Mouse (Mus musculus) ES-Bruce4 (cell line): ENCODE data around the gene Cox16. TPM values are rescaled to one million over a fixed set of nuclear protein-coding genes. Genes with fewer than 3 reads are reported as not detected.

Experiments used
- H3K27ac ChIP-seq: 2 replicates; pipeline ENCODE4 v1.5.1; 2012; ENCODE audit warnings: low read length, inconsistent platforms; ENCODE audit not compliant: insufficient read depth
- H3K27me3 ChIP-seq: 2 replicates; pipeline ENCODE4 v1.6.1; 2012; ENCODE audit warnings: mild to moderate bottlenecking, low read length, inconsistent platforms; ENCODE audit not compliant: control insufficient read depth, poor library complexity, insufficient read depth, severe bottlenecking
- H3K36me3 ChIP-seq: 2 replicates; pipeline ENCODE4 v1.6.1; 2012; ENCODE audit warnings: inconsistent platforms, mild to moderate bottlenecking, low read length, moderate library complexity; ENCODE audit not compliant: control insufficient read depth, poor library complexity, insufficient read depth, severe bottlenecking
- H3K4me1 ChIP-seq: one replicate; pipeline ENCODE4 v1.8.1; 2011; ENCODE audit warnings: low read length; ENCODE audit not compliant: control insufficient read depth, insufficient read depth
- H3K4me3 ChIP-seq: 2 replicates; pipeline ENCODE4 v1.5.1; 2011; ENCODE audit warnings: low read depth, mild to moderate bottlenecking, low read length
- H3K9ac ChIP-seq: 2 replicates; pipeline ENCODE4 v1.6.1; 2012; ENCODE audit warnings: low read depth, mild to moderate bottlenecking, inconsistent platforms; ENCODE audit not compliant: poor library complexity, severe bottlenecking
- H3K9me3 ChIP-seq: replicated peaks from 2 replicates; pipeline ENCODE4 v1.6.1; 2012; ENCODE audit warnings: mild to moderate bottlenecking, low read length, inconsistent platforms; ENCODE audit not compliant: control insufficient read depth, poor library complexity, insufficient read depth, severe bottlenecking
- CTCF ChIP-seq: IDR thresholded peaks from one replicate; pipeline ENCODE4 v1.8.1; 2011; ENCODE audit warnings: low read depth, low read length
- EP300 ChIP-seq: IDR thresholded peaks from 2 replicates; pipeline ENCODE4 v1.6.1; 2011; ENCODE audit warnings: low read depth, low read length; ENCODE audit not compliant: insufficient read depth
- POLR2A ChIP-seq: IDR thresholded peaks from one replicate; pipeline ENCODE4 v1.8.1; 2011; ENCODE audit warnings: low read length; ENCODE audit not compliant: insufficient read depth
- polyA plus RNA-seq: library from polyadenylated mRNA; stranded (reverse); fragments of >200 nt; gene quantifications from 2 replicates; pipeline ENCODE4 v1.2.4, GENCODE M21; 2011; ENCODE audit warnings: low read depth; ENCODE audit not compliant: missing spikeins, insufficient read depth, insufficient read length

Gene Cox16
- polyA plus RNA-seq, 1 experiment, result 49.6 TPM

DNA sequence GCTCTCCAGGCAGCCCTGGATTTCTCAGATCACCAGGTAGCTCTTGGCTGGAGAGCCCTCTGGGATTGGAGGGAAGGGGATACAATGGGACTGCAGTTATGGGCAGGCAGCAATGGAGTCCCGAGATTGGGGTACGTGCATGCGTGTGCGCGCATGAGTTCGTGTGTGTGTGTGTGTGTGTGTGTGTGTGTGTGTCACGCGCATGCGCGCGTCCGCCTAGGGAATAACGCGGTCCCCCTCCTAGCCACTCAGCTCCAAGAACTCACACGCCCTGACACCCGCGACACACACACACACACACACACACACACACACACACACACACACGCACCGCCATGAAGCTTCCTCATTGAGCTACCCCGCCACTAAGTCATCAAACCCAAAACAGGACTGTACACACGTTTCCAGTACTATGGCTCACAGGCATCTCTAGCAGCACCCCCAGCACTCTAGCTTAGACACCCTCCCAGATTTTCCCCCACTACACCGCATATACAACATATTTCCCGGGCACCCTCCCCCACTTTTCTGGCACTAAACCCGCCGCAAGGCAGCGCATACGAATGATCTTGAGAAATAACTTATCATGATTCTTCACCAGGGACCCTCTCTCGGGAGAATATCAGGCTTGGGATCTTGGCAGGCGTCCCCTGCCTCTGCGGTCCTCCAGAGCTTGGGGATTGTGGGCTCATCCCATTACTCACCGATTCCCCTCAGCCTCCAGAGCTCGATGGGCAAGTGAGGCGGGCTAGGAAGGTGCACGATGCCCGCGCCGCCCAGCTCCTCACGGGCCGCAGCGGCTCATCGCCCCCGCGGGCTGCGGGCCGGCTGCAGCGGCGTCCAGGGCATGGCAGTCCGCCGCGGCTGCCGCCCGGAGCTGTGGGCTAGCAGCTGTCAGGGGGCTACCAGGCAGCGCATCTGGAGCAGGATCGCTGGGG is 152.7 kb downstream of the Cox16 start:
- peak overlapping the region; percentile 62 for H3K4me3 ChIP-seq
- TF ChIP-seq CTCF (no peak), EP300 (no peak), POLR2A (no peak)
- no peaks in the 10 kb centered on the region for H3K9me3 ChIP-seq
- no peaks in the 10 kb centered on the region for H3K4me1 ChIP-seq
- H3K27ac ChIP-seq, result no peak overlapping the region
- peak overlapping the region; percentile 36 for H3K9ac ChIP-seq
- no peaks in the 10 kb centered on the region for H3K36me3 ChIP-seq
- H3K27me3 ChIP-seq, result peaks cover 3% of the 10 kb centered on the region

DNA sequence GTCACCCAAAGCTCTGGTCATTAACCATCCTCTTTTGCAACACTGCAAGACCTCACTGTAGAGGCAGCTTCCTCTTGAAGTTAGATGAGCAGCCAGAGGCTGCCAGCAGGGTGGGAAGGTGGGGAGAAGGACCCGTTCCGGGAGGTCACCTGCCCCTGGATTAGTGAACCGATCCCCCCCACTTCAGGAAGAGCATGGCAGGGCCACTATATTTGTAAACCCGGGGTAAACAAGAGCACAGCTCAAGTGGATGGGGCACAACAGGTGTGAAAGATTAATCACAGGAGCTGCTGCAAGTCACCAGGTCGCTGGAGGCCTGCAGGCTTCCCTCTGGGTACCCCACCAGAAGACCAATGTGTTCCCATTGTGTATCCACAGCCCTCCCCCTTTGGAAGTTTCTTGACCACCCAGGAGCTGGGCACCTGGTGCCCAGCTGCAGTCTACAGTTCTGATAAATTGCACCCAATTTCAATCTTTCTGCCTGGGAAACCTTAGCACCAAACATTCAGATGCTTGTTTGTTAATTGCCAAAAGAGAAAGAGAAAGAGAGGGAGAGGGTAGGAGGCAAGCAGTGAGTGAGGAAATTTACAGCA is 153.8 kb downstream of the Cox16 start:
- TF ChIP-seq EP300 (no peak), POLR2A (no peak), CTCF (no peak)
- Histone ChIP-seq H3K9ac (no peak overlapping the region), H3K27me3 (peaks cover 3% of the 10 kb centered on the region), H3K4me3 (no peak overlapping the region), H3K9me3 (no peaks in the 10 kb centered on the region), H3K27ac (no peak overlapping the region), H3K4me1 (no peaks in the 10 kb centered on the region), H3K36me3 (no peaks in the 10 kb centered on the region)

DNA sequence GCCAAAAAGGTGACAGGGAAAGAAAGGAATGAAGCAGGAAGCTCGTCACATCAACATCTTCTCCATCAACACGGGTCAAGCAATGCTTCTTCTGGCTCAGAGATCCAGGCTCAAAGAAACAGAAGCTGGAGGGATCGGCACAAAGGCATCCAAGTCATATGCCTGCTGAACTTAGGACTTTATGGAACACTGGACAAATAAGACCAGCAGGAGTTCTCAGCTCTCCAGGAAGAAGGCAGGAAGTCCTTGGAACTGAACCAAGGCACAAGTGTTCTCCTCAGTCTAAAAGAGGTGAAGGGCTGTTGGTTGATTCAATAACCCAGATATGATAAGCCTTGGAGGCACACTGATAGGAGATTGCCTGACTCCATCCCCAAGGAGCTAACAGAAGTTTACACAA is 159.9 kb downstream of the Cox16 start:
- no peak overlapping the region for H3K4me3 ChIP-seq
- TF ChIP-seq EP300 (no peak), CTCF (no peak)
- H3K9me3 ChIP-seq, result no peaks in the 10 kb centered on the region
- no peaks in the 10 kb centered on the region for H3K36me3 ChIP-seq
- no peaks in the 10 kb centered on the region for H3K4me1 ChIP-seq
- no peak overlapping the region for H3K27ac ChIP-seq
- H3K27me3 ChIP-seq, result no peaks in the 10 kb centered on the region
- H3K9ac ChIP-seq, result no peak overlapping the region

DNA sequence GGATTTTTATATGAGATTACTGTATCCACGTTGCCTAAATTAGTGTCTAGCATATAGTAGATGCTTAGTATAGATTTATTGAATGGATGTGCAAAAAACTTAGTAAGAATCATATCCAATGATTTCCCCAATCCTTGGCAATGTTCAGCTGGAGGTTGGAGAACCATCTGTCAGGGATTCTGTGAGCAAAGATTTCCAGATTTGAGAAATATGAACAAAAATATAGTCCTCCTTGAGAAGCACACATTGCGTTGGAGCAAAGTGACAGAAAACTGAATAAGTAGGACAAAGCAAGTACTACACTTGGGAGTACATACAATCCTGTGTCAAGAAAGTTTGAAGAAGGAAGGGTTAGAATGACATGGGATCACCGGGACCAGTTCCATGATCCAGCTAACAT is 160.8 kb downstream of the Cox16 start:
- TF ChIP-seq CTCF (no peak), POLR2A (no peak), EP300 (no peak)
- no peaks in the 10 kb centered on the region for H3K9me3 ChIP-seq

DNA sequence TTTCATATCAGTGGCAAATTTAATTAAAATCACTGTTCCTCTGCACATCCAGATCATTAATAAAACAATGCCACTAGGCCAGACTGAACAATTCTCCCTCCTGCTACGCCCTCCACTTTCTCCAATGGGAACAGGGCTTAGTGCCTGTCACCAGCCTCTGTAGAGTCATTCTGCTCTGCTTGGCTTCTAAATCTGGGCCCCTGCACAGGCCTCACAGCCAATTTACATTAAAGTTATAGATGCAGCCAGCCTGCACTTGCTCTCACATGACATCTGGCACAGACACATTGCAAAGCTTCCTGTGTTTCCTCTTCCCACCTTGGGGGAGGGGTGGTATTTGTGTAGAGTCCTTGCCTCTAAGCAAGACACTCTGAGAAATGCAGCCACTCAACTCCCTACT is 163.9 kb downstream of the Cox16 start:
- no peaks in the 10 kb centered on the region for H3K36me3 ChIP-seq
- H3K4me3 ChIP-seq, result no peak overlapping the region
- H3K27ac ChIP-seq, result no peak overlapping the region
- TF ChIP-seq POLR2A, result no peak
- TF ChIP-seq EP300, result no peak
- no peak for TF ChIP-seq CTCF
- no peaks in the 10 kb centered on the region for H3K27me3 ChIP-seq
- H3K9me3 ChIP-seq, result no peaks in the 10 kb centered on the region
- no peak overlapping the region for H3K9ac ChIP-seq
- H3K4me1 ChIP-seq, result no peaks in the 10 kb centered on the region

More for the DNA sequence above, 160.8 kb downstream of the Cox16 start:
- Histone ChIP-seq H3K27me3 (no peaks in the 10 kb centered on the region), H3K4me3 (no peak overlapping the region), H3K9ac (no peak overlapping the region), H3K4me1 (no peaks in the 10 kb centered on the region), H3K36me3 (no peaks in the 10 kb centered on the region), H3K27ac (no peak overlapping the region)

DNA sequence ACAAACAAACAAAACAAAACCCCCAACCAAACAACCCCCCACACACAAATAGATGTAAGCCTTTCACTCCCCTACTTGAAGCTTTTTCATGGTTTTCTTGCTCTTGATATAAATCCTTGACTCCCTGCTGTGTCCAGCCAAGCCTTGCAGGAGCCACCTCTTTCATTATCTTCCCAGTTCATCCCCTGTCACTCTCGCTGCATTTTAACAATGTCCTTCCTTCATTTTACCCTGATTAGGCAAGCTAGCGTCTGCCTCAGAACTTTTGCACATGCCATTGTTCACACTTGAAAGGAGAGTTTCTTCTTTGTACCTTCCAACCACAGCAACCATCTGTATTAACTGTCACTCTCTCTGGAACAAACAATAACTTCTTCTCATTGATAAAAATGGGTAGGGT is 167.1 kb downstream of the Cox16 start:
- no peaks in the 10 kb centered on the region for H3K27me3 ChIP-seq
- H3K9ac ChIP-seq, result no peak overlapping the region
- no peak for TF ChIP-seq CTCF
- TF ChIP-seq POLR2A, result no peak
- TF ChIP-seq EP300, result no peak
- no peak overlapping the region for H3K4me3 ChIP-seq
- H3K9me3 ChIP-seq, result no peaks in the 10 kb centered on the region
- no peaks in the 10 kb centered on the region for H3K36me3 ChIP-seq
- no peaks in the 10 kb centered on the region for H3K4me1 ChIP-seq
- H3K27ac ChIP-seq, result no peak overlapping the region
